Mouse (Mus musculus): ENCODE results near the gene Tbc1d10b.
A peak's percentile ranks its signal among the peaks of the same experiment; 100 is the strongest.

- TF ChIP-seq CTCF (IDR thresholded peaks at IDR 0.05; ENCODE audit: low read depth) (peak; percentile 66), EP300 (optimal IDR thresholded peaks at IDR 0.05) (peak; percentile 98)
Observed at GRCm38 (mm10) chr7:127195544-127196295, 12.5 kb downstream of the Tbc1d10b start, which contains the start of gene Cd2bp2.

All from stomach, postnatal 0 days (tissue).